Mouse (Mus musculus) liver, embryonic 12.5 days (tissue): Measurements from ENCODE around the gene Lrrc58. TPM values are rescaled to one million over a fixed set of nuclear protein-coding genes. Genes with fewer than 3 reads are reported as not detected.

Experiments
- ATAC-seq: fragments of 200-750 bp; cut with Nextera tagmentation; 2 replicates; pipeline ENCODE4 v1.8.0; 2017; ENCODE audit warnings: moderate number of reproducible peaks, mild to moderate bottlenecking, moderate library complexity
- H3K27ac ChIP-seq: fragments of 300-500 bp; sonication (generic); 2 replicates; pipeline ENCODE4 v1.5.1; 2016; ENCODE audit warnings: mild to moderate bottlenecking
- H3K27me3 ChIP-seq: fragments of 300-500 bp; sonication (generic); replicated peaks from 2 replicates; pipeline ENCODE4 v1.6.1; 2016; ENCODE audit warnings: mild to moderate bottlenecking, moderate library complexity
- H3K36me3 ChIP-seq: fragments of 300-500 bp; sonication (generic); 2 replicates; pipeline ENCODE4 v1.6.1; 2016; ENCODE audit warnings: mild to moderate bottlenecking, moderate library complexity
- H3K4me1 ChIP-seq: fragments of 300-500 bp; sonication (generic); 2 replicates; pipeline ENCODE4 v1.6.1; 2016
- H3K4me2 ChIP-seq: fragments of 300-500 bp; sonication (generic); 2 replicates; pipeline ENCODE4 v1.6.1; 2016; ENCODE audit warnings: mild to moderate bottlenecking, moderate library complexity
- H3K4me3 ChIP-seq: fragments of 300-500 bp; sonication (generic); 2 replicates; pipeline ENCODE4 v1.5.1; 2016; ENCODE audit warnings: mild to moderate bottlenecking, moderate library complexity
- H3K9ac ChIP-seq: fragments of 300-500 bp; sonication (generic); 2 replicates; pipeline ENCODE4 v1.6.1; 2016; ENCODE audit warnings: mild to moderate bottlenecking, moderate library complexity
- H3K9me3 ChIP-seq: fragments of 300-500 bp; sonication (generic); replicated peaks from 2 replicates; pipeline ENCODE4 v1.6.1; 2016; ENCODE audit warnings: mild to moderate bottlenecking, moderate library complexity
- WGBS: fragments of 180-500 bp; shearing (Covaris S2); methylation state at CpG from one replicate; pipeline ENCODE4 v1.1.7; 2016; ENCODE audit not compliant: insufficient replicate concordance; 5-methylcytosine and 5-hydroxymethylcytosine counted together
- polyA plus RNA-seq: library from polyadenylated mRNA; unstranded; fragments of >200 nt; fragmentation: Nextera tagmentation; extraction: Ambion mirVana; gene quantifications from 2 replicates; pipeline ENCODE4 v1.2.1, GENCODE M21; 2016

The Lrrc58 gene
- polyA plus RNA-seq, 1 experiment from 2014 or later, result 22.2 TPM

DNA sequence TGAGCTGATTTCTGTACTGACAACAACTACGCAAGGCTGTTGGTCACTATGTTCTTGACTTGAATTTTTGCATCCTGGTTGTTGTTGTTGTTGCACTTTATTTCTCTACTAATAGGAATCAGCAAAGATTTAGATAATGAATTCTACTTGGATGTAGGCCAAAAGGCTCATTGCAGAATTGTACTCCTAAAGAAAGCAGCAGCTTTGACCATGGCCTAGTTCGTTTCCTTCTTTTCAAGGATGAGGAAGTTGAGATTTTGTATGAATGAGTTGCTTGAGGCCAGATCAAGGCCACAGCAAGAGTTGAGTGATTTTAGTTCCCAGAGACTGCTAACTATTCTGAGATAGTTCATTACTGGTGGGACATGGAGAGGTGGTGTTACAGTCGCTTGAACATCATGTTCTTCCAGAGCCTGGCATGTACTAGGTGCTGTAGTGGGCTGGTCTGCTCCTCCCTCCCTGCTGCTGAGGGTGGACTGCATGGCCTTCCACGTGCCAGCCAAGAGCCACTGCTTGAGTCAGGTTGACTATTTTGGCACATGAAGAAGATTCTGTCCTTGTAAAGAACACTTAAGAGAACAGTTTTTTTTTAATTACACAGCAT, 3.0 kb downstream of the Lrrc58 start:
- Histone ChIP-seq H3K27me3 (no peaks in the 10 kb centered on the region), H3K4me3 (no peak overlapping the region), H3K36me3 (0 out of 2 replicates have a peak, but pooled peaks cover 10% of the 10 kb centered on the region), H3K9me3 (no peaks in the 10 kb centered on the region), H3K9ac (no peak overlapping the region), H3K4me1 (peaks cover 32% of the 10 kb centered on the region), H3K4me2 (peak overlapping the region; percentile 18; the same call in 1 of the 2 replicates), H3K27ac (no peak overlapping the region; the same call in 1 of the 2 replicates)
- no peak for ATAC-seq
- 64% methylated on average over 4 of the region's 4 CpGs for WGBS

DNA sequence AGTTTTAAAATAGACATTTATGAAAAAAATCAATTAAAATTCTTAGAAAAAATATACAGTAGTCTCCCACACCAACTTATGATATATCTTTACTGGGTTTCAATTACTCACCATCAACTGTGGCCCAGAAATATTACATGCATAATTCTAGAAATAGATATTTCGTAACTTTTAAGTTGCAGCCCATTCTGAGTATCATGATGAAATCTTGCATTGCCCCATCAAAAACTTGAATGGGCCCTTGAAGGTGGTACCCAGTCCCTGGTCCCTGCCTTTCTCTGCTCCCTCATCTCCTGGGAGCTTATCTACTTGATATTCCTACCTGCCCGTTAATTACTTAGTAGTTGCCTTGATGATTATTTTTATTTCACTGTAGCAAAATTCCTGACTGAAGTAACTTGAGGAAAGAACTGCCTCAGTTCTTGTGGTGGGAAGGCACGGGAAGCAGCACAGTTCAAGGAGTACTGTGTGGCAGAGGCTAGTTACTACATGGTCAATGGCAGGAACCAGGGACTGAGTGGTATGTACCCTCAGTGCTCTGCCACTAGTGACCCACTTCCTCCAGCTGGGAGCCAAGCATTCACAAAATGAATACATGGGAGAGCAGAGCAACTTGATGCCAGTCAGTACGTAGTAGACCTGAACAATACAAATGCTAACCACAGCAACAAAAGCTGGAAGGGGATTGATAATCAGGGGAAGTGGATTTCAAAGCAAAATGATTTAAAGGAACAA, 6.5 kb downstream of the Lrrc58 start:
- no peaks in the 10 kb centered on the region for H3K27me3 ChIP-seq
- no peak overlapping the region; the same call in 1 of the 2 replicates for H3K9ac ChIP-seq
- H3K36me3 ChIP-seq, result peaks cover 39% of the 10 kb centered on the region
- 72% methylated on average over 4 of the region's 4 CpGs for WGBS
- no peaks in the 10 kb centered on the region for H3K9me3 ChIP-seq
- H3K4me3 ChIP-seq, result no peak overlapping the region
- H3K4me2 ChIP-seq, result no peak overlapping the region
- no peak for ATAC-seq
- peaks cover 27% of the 10 kb centered on the region for H3K4me1 ChIP-seq
- no peak overlapping the region for H3K27ac ChIP-seq

- Histone ChIP-seq H3K9me3 (no peaks in the 10 kb centered on the region), H3K36me3 (peaks cover 56% of the 10 kb centered on the region), H3K27ac (no peak overlapping the region), H3K4me1 (peaks cover 18% of the 10 kb centered on the region; the same call in 1 of the 2 replicates), H3K4me2 (no peak overlapping the region), H3K9ac (no peak overlapping the region), H3K4me3 (no peak overlapping the region), H3K27me3 (no peaks in the 10 kb centered on the region)
- ATAC-seq, result no peak
- WGBS, result 89% methylated on average over 3 of the region's 3 CpGs
Observed at GRCm38 (mm10) chr16:37877406-37877805, 9.2 kb downstream of the Lrrc58 start.

- peaks cover 69% of the 10 kb centered on the region for H3K36me3 ChIP-seq
- no peaks in the 10 kb centered on the region for H3K9me3 ChIP-seq
- WGBS, result 78% methylated on average over 7 of the region's 7 CpGs
- no peak overlapping the region for H3K4me3 ChIP-seq
- H3K4me2 ChIP-seq, result no peak overlapping the region
- no peaks in the 10 kb centered on the region for H3K27me3 ChIP-seq
- ATAC-seq, result no peak
- no peak overlapping the region for H3K9ac ChIP-seq
- no peak overlapping the region for H3K27ac ChIP-seq
- H3K4me1 ChIP-seq, result peaks cover 18% of the 10 kb centered on the region; the same call in 1 of the 2 replicates
Observed at GRCm38 (mm10) chr16:37878951-37879505, 10.8 kb downstream of the Lrrc58 start.

DNA sequence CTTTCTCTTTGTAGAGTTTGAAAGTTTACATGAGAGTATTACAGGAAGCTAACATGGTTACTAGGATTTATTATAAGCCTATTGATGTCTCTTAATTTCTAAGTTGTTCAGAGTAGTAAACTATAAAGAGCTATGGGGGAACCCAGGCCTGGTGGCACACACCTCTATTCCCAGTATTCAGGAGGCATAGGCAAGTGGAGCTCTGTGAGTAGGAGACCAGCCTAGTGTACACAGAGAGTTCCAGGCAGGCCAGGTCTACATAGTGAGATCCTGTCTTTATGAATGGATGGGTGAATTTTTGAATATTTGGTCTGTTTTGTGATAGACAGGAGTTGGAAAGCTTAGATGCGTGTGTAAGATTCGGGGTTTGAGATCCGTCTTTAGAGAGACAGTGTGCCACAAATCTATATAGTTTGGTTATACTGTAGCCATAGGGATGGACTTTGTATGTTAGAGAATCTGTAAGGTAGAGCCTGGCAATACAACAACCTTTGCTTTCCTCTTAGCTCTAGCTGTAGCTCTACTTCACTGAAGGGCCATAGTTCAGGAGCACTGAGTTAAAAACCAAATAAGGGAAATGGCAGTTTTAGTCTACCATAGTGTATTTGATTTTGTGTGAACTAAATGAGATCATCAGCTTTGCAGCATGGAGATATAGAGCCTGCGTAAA, 11.7 kb downstream of the Lrrc58 start:
- H3K36me3 ChIP-seq, result peaks cover 72% of the 10 kb centered on the region
- no peak overlapping the region for H3K9ac ChIP-seq
- H3K9me3 ChIP-seq, result no peaks in the 10 kb centered on the region
- WGBS, result 71% methylated on average over 4 of the region's 4 CpGs
- H3K4me1 ChIP-seq, result peaks cover 18% of the 10 kb centered on the region; the same call in 1 of the 2 replicates
- no peak overlapping the region for H3K4me2 ChIP-seq
- no peak overlapping the region for H3K4me3 ChIP-seq
- ATAC-seq, result peak; percentile 54
- H3K27ac ChIP-seq, result no peak overlapping the region
- no peaks in the 10 kb centered on the region for H3K27me3 ChIP-seq

GRCm38 (mm10) chr16:37881168-37881567, 13.0 kb downstream of the Lrrc58 start:
- H3K9ac ChIP-seq, result no peak overlapping the region
- H3K36me3 ChIP-seq, result peaks cover 72% of the 10 kb centered on the region
- ATAC-seq, result no peak
- no peak overlapping the region for H3K27ac ChIP-seq
- H3K4me1 ChIP-seq, result peaks cover 18% of the 10 kb centered on the region; the same call in 1 of the 2 replicates
- no peak overlapping the region for H3K4me2 ChIP-seq
- no peak overlapping the region for H3K4me3 ChIP-seq
- H3K9me3 ChIP-seq, result no peaks in the 10 kb centered on the region
- WGBS, result 49% methylated on average over 2 of the region's 2 CpGs
- no peaks in the 10 kb centered on the region for H3K27me3 ChIP-seq

DNA sequence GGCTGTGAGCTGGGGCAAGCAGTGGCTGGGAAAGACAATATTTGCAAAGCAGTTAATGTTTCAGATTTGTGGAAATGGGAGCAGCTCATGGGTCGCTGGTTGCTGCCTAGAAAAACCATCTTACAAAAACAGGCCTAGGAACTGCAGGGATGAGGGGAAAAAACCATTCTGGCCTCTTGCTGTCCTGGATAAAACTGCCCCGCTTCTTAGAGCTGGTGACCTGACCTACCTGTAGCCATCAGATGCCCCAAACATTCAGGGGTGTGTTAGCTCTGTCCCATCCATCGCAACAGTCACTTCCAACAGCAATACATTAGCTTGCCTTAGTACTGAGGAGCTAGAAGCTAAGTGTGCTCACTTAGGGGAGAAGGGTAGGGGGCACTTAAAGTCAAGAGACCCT, 20.8 kb downstream of the Lrrc58 start:
- Histone ChIP-seq H3K27me3 (no peaks in the 10 kb centered on the region), H3K27ac (no peak overlapping the region), H3K36me3 (peaks cover 3% of the 10 kb centered on the region; the same call in 1 of the 2 replicates), H3K4me1 (peaks cover 10% of the 10 kb centered on the region), H3K4me3 (no peak overlapping the region), H3K4me2 (no peak overlapping the region), H3K9ac (no peak overlapping the region), H3K9me3 (no peaks in the 10 kb centered on the region)
- 81% methylated on average over 3 of the region's 3 CpGs for WGBS
- ATAC-seq, result no peak

DNA sequence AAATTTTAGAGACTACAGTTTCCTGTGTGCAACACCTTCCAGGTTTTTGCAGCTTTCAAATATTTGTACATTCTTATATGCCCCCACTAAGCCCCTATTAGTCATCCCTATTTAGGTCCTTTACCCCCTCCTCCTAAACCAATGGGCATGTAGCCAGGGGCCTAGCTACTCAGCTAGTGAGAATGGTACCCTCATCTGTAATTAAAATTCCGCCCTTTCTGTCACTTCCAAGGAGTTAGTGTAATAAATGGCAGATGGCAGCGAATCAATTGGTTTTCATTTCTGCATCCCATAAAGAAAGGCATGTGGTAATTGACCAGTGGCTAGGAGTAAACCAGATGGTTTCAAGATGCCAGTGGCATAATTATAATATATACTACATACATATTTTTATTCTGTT, 24.5 kb downstream of the Lrrc58 start:
- Histone ChIP-seq H3K36me3 (no peaks in the 10 kb centered on the region), H3K4me2 (no peak overlapping the region), H3K4me3 (no peak overlapping the region), H3K27me3 (no peaks in the 10 kb centered on the region), H3K27ac (no peak overlapping the region), H3K9me3 (no peaks in the 10 kb centered on the region), H3K4me1 (peaks cover 20% of the 10 kb centered on the region), H3K9ac (no peak overlapping the region)
- 66% methylated on average over 2 of the region's 2 CpGs for WGBS
- no peak for ATAC-seq

DNA sequence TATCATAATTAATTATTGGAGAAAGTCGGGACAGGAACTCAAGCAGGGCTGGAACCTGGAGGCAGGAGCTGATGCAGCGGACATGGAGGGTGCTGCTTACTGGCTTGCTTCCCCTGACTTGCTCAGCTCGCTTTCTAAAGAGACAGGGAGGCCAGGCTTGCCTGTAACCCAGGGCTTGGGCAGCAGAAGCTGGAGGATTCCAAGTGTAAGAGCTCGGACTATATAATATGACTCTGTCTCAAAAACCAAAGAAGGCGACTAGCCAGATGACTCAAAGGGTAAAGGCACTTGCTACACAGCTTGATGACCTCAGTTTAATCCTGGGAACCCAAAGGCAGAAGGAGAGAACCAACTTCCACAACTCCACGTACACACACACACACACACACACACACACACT, 25.2 kb downstream of the Lrrc58 start:
- H3K4me2 ChIP-seq, result no peak overlapping the region
- H3K9me3 ChIP-seq, result no peaks in the 10 kb centered on the region
- no peaks in the 10 kb centered on the region for H3K27me3 ChIP-seq
- ATAC-seq, result no peak
- no peak overlapping the region for H3K4me3 ChIP-seq
- H3K27ac ChIP-seq, result no peak overlapping the region
- no peak overlapping the region for H3K9ac ChIP-seq
- H3K4me1 ChIP-seq, result peaks cover 20% of the 10 kb centered on the region
- WGBS, result 53% methylated on average over 6 of the region's 6 CpGs
- H3K36me3 ChIP-seq, result no peaks in the 10 kb centered on the region

DNA sequence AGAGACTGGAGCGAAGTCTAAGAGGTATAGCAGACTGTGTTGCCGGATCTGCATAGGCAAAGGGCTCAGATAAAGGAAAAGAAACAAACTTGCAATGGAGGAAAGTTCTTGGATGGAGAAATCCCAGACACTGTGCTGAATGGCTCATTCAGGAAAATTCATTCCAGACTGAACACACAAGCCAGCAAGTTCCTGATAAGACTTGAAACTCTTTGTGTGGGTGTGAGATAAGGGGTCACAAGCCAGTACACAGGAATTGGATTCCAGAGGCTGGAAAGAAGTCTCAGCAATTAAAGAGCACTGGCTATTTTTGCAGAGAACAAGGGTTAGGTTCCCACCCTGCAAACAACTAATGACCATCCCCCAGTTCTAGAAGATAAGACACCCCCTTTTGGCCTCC, 25.8 kb downstream of the Lrrc58 start:
- no peak for ATAC-seq
- H3K27me3 ChIP-seq, result no peaks in the 10 kb centered on the region
- no peak overlapping the region for H3K4me2 ChIP-seq
- H3K9ac ChIP-seq, result no peak overlapping the region
- no peak overlapping the region for H3K27ac ChIP-seq
- H3K4me3 ChIP-seq, result no peak overlapping the region
- no peaks in the 10 kb centered on the region for H3K36me3 ChIP-seq
- H3K4me1 ChIP-seq, result peaks cover 20% of the 10 kb centered on the region
- 50% methylated on average over 2 of the region's 2 CpGs for WGBS
- no peaks in the 10 kb centered on the region for H3K9me3 ChIP-seq

DNA sequence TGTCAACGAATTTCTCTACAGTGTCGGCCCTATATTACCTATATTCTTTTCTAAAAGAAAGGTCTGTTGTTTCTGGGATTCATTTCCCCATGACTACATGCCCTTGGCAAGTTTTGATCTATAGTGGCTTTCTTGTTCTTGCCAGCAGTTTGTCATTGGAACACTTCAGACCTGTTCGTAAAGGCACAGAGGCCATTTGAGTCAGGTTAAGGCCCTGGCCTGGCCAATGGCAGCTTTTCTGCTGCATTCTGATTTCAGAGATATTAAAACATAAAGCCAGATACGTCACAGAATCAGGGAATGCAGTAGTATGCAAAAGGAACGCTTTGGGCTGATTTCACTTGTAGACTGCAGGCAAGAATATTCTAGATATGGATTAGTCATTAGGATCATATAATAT, 30.6 kb downstream of the Lrrc58 start:
- ATAC-seq, result no peak
- Histone ChIP-seq H3K36me3 (no peaks in the 10 kb centered on the region), H3K9me3 (no peaks in the 10 kb centered on the region), H3K27ac (no peak overlapping the region), H3K9ac (no peak overlapping the region), H3K4me3 (no peak overlapping the region), H3K27me3 (no peaks in the 10 kb centered on the region), H3K4me1 (peaks cover 12% of the 10 kb centered on the region), H3K4me2 (no peak overlapping the region)
- 73% methylated on average over 5 of the region's 5 CpGs for WGBS

DNA sequence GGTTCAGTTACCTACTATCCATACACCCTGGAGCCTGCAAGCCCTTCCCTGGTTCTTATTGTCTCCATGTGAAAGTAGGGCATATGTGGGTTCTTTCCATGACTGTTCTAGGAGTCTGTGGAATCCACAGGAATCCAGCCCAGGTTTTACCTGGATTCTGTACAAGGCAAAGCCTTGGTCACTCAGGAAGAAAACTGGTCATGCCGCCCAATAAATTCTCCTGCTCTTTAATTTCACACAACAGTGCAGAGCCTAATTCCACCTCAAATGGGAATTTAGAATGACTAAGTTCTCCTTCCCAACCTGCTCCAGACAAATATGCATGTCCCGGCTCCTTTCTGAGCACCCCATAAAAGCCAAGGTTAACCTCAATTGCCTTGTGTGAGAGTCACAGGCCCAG, 31.2 kb downstream of the Lrrc58 start:
- H3K4me3 ChIP-seq, result no peak overlapping the region
- 60% methylated on average over 2 of the region's 2 CpGs for WGBS
- no peaks in the 10 kb centered on the region for H3K36me3 ChIP-seq
- H3K4me2 ChIP-seq, result no peak overlapping the region
- H3K4me1 ChIP-seq, result peaks cover 7% of the 10 kb centered on the region
- H3K9me3 ChIP-seq, result no peaks in the 10 kb centered on the region
- no peak overlapping the region for H3K9ac ChIP-seq
- no peak for ATAC-seq
- H3K27ac ChIP-seq, result no peak overlapping the region
- no peaks in the 10 kb centered on the region for H3K27me3 ChIP-seq
